Mouse (Mus musculus) hindbrain, embryonic 15.5 days (tissue): ENCODE data around the gene Zfp931. TPM values are rescaled to one million over a fixed set of nuclear protein-coding genes. Genes with fewer than 3 reads are reported as not detected.
"Not testable (repeated sequence)": the region's sequence is repeated elsewhere in the genome, so short reads cannot be mapped to it uniquely, and the experiment has no call there.

Experiments
- ATAC-seq: fragments of 200-750 bp; cut with Nextera tagmentation; 2 replicates; pipeline ENCODE4 v1.8.0; 2017; ENCODE audit warnings: low read depth, moderate number of reproducible peaks, moderate TSS enrichment; ENCODE audit not compliant: low FRiP score
- H3K27ac ChIP-seq: fragments of 300-500 bp; sonication (generic); replicated peaks from 2 replicates; pipeline ENCODE4 v1.5.1; 2015; ENCODE audit warnings: mild to moderate bottlenecking, inconsistent platforms
- H3K27me3 ChIP-seq: fragments of 300-500 bp; sonication (generic); 2 replicates; pipeline ENCODE4 v1.6.1; 2015; ENCODE audit warnings: control low read depth, inconsistent platforms
- H3K36me3 ChIP-seq: fragments of 300-500 bp; sonication (generic); 2 replicates; pipeline ENCODE4 v1.6.1; 2015; ENCODE audit warnings: control low read depth, inconsistent platforms
- H3K4me1 ChIP-seq: fragments of 300-500 bp; sonication (generic); replicated peaks from 2 replicates; pipeline ENCODE4 v1.6.1; 2015; ENCODE audit warnings: control low read depth, inconsistent platforms
- H3K4me2 ChIP-seq: fragments of 300-500 bp; sonication (generic); 2 replicates; pipeline ENCODE4 v1.6.1; 2015; ENCODE audit warnings: moderate library complexity, mild to moderate bottlenecking, inconsistent platforms
- H3K4me3 ChIP-seq: fragments of 300-500 bp; sonication (generic); 2 replicates; pipeline ENCODE4 v1.5.1; 2015; ENCODE audit warnings: mild to moderate bottlenecking, inconsistent platforms
- H3K9ac ChIP-seq: fragments of 300-500 bp; sonication (generic); 2 replicates; pipeline ENCODE4 v1.6.1; 2015; ENCODE audit warnings: inconsistent platforms
- H3K9me3 ChIP-seq: fragments of 300-500 bp; sonication (generic); 2 replicates; pipeline ENCODE4 v1.6.1; 2016; ENCODE audit warnings: control low read depth, inconsistent platforms
- WGBS: fragments of 180-500 bp; shearing (Covaris S2); methylation state at CpG from one replicate; pipeline ENCODE4 v1.1.7; 2015; 5-methylcytosine and 5-hydroxymethylcytosine counted together
- polyA plus RNA-seq: library from polyadenylated mRNA; unstranded; fragments of >200 nt; fragmentation: Nextera tagmentation; extraction: Ambion mirVana; gene quantifications from 2 replicates; pipeline ENCODE4 v1.2.1, GENCODE M21; 2015

The Zfp931 gene
- polyA plus RNA-seq, 1 experiment from 2014 or later: 15.1 TPM

DNA sequence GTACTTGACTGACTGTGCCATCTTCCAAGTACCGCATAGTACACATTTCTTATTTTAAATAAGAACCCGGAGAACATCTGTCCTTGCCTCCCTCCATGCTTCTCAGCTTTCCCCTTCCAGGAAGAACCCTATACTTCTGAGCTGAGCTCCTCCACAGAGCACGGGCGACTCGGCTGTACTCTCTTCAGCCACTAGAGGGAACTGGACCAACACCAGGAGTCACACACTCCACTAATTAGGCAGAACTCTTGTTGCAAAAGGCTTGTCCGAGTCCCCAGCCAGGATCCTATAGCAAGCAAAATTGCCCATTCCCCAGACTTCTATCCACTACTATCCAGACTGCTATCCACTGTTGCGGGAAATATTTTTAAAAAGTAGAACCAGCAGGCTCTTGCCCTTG lies 23.7 kb upstream of the Zfp931 start:
- Histone ChIP-seq H3K9me3 (no peaks in the 10 kb centered on the region), H3K4me3 (no peak overlapping the region), H3K27me3 (no peaks in the 10 kb centered on the region), H3K36me3 (no peaks in the 10 kb centered on the region), H3K9ac (no peak overlapping the region), H3K27ac (no peak overlapping the region), H3K4me2 (no peak overlapping the region), H3K4me1 (no peaks in the 10 kb centered on the region)
- WGBS: 14% methylated on average over 7 of the region's 7 CpGs
- peak; percentile 82; the same call in 1 of the 2 replicates for ATAC-seq

- no peaks in the 10 kb centered on the region for H3K4me1 ChIP-seq
- no peak for ATAC-seq
- 6% methylated on average over 2 of the region's 2 CpGs for WGBS
- H3K4me2 ChIP-seq: no peak overlapping the region
- H3K9me3 ChIP-seq: no peaks in the 10 kb centered on the region
- no peaks in the 10 kb centered on the region for H3K36me3 ChIP-seq
- H3K9ac ChIP-seq: no peak overlapping the region
- H3K27ac ChIP-seq: no peak overlapping the region
- no peaks in the 10 kb centered on the region for H3K27me3 ChIP-seq
- no peak overlapping the region for H3K4me3 ChIP-seq
Measured at GRCm38 (mm10) chr2:178098021-178098420, 19.7 kb upstream of the Zfp931 start.

- no peak for ATAC-seq
- Histone ChIP-seq H3K27ac (no peak overlapping the region), H3K4me2 (no peak overlapping the region), H3K9me3 (no peaks in the 10 kb centered on the region), H3K9ac (no peak overlapping the region), H3K4me1 (no peaks in the 10 kb centered on the region), H3K27me3 (no peaks in the 10 kb centered on the region), H3K36me3 (no peaks in the 10 kb centered on the region), H3K4me3 (no peak overlapping the region)
Measured at GRCm38 (mm10) chr2:178089586-178089985, 11.3 kb upstream of the Zfp931 start.

DNA sequence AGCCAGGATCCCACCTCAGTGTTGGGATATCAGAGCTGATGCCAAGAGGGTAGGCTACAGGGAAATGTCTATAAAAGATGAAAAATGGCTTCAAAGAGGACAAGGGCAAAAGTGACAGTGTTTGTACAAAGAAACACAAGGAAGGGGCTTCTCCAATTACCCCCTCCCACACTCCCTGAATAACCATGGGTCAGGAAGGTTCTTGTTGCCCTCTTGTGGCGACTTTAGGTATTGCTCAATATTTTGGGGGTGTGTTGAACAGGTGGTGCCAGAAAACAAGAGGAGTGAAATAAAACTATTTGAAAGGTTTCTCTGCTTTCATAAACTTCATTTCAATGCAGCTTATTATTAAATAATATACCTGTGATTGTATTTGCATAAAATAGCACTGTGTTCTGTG lies 20.1 kb downstream of the Zfp931 start:
- H3K4me3 ChIP-seq: no peak overlapping the region
- no peaks in the 10 kb centered on the region for H3K27me3 ChIP-seq
- no peaks in the 10 kb centered on the region for H3K4me1 ChIP-seq
- H3K4me2 ChIP-seq: no peak overlapping the region
- WGBS: 3% methylated on average over 1 of the region's 1 CpGs
- H3K36me3 ChIP-seq: peaks cover 5% of the 10 kb centered on the region; the same call in 1 of the 2 replicates
- H3K9ac ChIP-seq: no peak overlapping the region
- H3K9me3 ChIP-seq: no peaks in the 10 kb centered on the region
- ATAC-seq: no peak
- no peak overlapping the region for H3K27ac ChIP-seq

DNA sequence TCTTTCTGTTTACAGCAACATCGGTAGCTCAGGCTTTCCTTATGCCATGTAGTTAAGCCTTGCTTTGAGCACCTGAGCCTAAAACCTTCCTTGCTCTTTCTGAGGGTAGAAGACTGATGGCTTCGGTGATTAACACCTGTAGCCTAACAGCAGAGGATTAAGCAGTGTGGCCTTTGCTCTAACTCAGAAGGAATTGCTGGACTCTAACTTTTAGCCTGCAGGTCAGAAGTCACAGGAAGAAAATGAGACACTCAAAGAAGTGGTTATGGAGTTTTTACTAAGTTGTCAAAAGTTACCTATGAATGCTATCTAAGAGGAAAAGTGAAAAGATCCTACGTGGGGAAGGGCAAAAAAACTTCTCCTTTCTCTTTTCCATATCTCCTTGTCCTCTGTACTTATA lies 50.7 kb downstream of the Zfp931 start:
- H3K4me3 ChIP-seq, H3K9me3 ChIP-seq, H3K36me3 ChIP-seq, H3K27ac ChIP-seq, H3K27me3 ChIP-seq, ATAC-seq, H3K4me2 ChIP-seq, H3K9ac ChIP-seq, H3K4me1 ChIP-seq: not testable (repeated sequence)
- 86% methylated on average over 3 of the region's 3 CpGs for WGBS

GRCm38 (mm10) chr2:178023861-178024260 lies 54.4 kb downstream of the Zfp931 start:
- H3K9ac ChIP-seq: peak overlapping the region; percentile 47; the same call in 1 of the 2 replicates
- not testable (repeated sequence) for H3K9me3 ChIP-seq, H3K4me1 ChIP-seq, H3K27me3 ChIP-seq, H3K27ac ChIP-seq, H3K36me3 ChIP-seq, ATAC-seq
- WGBS: 1% methylated on average over 2 of the region's 2 CpGs
- H3K4me3 ChIP-seq: peak overlapping the region; percentile 64
- peak overlapping the region; percentile 59 for H3K4me2 ChIP-seq

DNA sequence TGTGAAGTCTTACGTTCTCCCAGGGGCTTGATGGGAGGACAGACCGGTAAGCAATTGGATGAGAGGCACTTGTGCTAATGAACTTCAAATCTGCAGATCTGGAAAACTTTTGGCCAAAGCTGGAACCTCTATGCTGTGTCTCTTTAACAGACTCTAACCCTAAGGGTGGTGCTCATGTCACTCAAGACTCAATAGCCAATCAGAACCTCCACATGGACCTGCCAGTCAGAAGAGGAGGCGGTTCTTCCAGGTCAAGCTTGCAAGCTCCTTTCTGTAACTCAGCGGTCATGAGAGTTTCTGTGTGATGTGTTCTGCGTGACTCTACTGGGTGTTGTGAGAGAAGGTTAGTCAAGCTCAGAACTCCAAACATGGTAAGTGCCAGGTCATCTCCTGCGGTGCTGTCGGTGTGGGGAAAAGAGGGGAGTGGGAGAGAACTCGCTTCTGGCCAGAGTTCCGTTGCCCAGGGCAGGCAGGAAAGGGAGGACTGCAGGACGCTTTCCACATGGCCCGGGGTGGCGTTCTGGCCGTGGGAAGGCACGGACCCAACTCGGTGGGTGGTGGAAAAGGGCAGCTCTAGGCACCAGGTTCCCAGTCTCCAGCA lies 55.2 kb downstream of the Zfp931 start, which contains the start of gene Zfp971:
Gene Zfp971, plus strand, starts transcription at position 274 of the 601 bp plus-strand sequence.
- peak within 1 kb of the TSS; percentile 59 for H3K4me2 ChIP-seq
- 0 out of 2 replicates have a peak within 1 kb of the TSS, but pooled peaks have one; percentile 34 for H3K27ac ChIP-seq
- not testable (repeated sequence) for H3K4me1 ChIP-seq, ATAC-seq, H3K36me3 ChIP-seq, H3K9me3 ChIP-seq, H3K27me3 ChIP-seq
- 2% methylated on average over 15 of the region's 15 CpGs for WGBS
- H3K9ac ChIP-seq: peak within 1 kb of the TSS; percentile 47
- H3K4me3 ChIP-seq: peak within 1 kb of the TSS; percentile 64

DNA sequence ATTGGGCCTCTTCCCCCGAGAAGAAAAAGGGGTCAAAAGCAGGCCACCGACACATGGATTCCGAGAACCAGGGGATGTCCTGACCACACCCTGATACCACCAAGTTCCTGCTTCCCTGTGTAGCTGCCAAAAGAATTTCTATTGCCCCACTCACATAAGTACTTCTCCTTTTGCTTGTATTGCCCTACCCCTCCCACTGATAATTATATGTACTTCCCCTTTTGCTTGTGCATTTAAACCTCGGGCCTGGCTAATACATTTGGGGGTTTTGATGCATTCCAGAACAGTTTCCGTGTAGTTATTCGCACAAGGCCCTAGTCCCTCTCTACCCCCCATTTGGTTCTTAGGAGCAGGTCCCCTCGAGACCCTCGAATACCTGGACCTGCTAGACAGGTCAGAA lies 57.5 kb downstream of the Zfp931 start:
- H3K9ac ChIP-seq, H3K36me3 ChIP-seq, H3K4me1 ChIP-seq, H3K9me3 ChIP-seq, H3K27me3 ChIP-seq, H3K4me3 ChIP-seq, H3K27ac ChIP-seq, ATAC-seq, H3K4me2 ChIP-seq: not testable (repeated sequence)
- 86% methylated on average over 8 of the region's 8 CpGs for WGBS

DNA sequence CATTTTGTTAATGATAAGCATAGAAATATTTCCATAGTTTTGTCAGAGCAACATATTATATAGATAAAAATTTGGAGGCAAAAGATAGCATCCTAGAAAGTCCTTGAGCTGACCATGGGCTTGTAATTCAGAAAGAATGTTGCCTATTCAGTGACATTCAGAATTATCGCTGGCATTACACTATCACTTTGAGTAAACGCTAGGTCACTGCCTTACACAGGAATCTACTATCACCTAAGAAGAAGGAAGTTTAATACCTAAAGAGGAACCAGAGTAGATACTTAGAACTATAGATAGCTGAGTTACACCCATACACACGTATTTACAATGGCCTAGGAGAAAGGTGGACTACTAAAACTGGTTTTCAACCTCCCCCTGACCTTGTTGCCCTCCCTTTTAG lies 58.8 kb downstream of the Zfp931 start:
- 91% methylated on average over 3 of the region's 3 CpGs for WGBS
- H3K27me3 ChIP-seq, H3K9ac ChIP-seq, H3K27ac ChIP-seq, H3K4me1 ChIP-seq, H3K4me3 ChIP-seq, H3K36me3 ChIP-seq, H3K4me2 ChIP-seq, H3K9me3 ChIP-seq, ATAC-seq: not testable (repeated sequence)

Other genes with a start within 250 kb of the Zfp931 start
- 41.3 and 42.0 TPM in 2 replicates for gene Gm14325, start 238.1 kb downstream of the Zfp931 start, polyA plus RNA-seq
- 2.2 and 2.9 TPM in 2 replicates for gene Gm14327, start 181.4 kb downstream of the Zfp931 start, polyA plus RNA-seq
- gene Zfp972, start 152.9 kb downstream of the Zfp931 start, polyA plus RNA-seq: 0.47 TPM in 1 of 2 replicates, not detected in the other
- 15.8 and 16.8 TPM in 2 replicates for gene Gm14326, start 121.2 kb downstream of the Zfp931 start, polyA plus RNA-seq
- 11.2 and 11.6 TPM in 2 replicates for gene Zfp971, start 55.2 kb downstream of the Zfp931 start, polyA plus RNA-seq
- 53.7 and 54.8 TPM in 2 replicates for gene Phactr3, start 40.5 kb upstream of the Zfp931 start, polyA plus RNA-seq